Mouse (Mus musculus) cerebellum, adult 2 months (tissue): ENCODE data around the gene Mmd2.

Experiments
- CTCF ChIP-seq: fragments of 200-500 bp; IDR thresholded peaks from 2 replicates; pipeline ENCODE4 v1.5.1; 2011; ENCODE audit warnings: low read depth, mild to moderate bottlenecking, control low read depth, low read length, moderate library complexity, borderline replicate concordance; ENCODE audit not compliant: insufficient read depth
- POLR2A ChIP-seq: fragments of 200-500 bp; IDR thresholded peaks from 2 replicates; pipeline ENCODE4 v1.6.1; 2011; ENCODE audit warnings: low read length, control low read depth, borderline replicate concordance; ENCODE audit not compliant: insufficient read depth

DNA sequence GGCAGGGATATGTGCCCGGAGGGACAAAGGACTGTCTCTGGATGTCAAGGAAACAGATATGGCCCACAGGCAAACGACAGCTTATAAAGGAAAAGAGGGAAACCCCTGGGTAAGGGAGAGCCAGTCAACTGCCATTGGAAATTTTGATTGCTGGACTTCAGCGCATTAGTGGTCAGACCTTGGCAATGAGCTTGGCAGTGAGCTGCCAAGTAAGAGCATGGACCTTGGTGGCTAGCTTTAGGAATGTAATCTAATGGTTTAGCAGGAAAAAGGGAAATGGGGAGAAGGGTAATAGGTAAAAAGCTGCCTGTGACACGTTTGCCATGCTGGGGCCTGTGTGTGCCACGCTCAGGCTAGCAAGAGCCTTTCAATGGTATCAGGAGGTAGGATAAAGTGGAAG lies 52.7 kb downstream of the Mmd2 start:
- no peak for TF ChIP-seq POLR2A
- no peak for TF ChIP-seq CTCF
